Mouse (Mus musculus): ENCODE data around the gene Adh6b.
A peak's percentile ranks its signal among the peaks of the same experiment; 100 is the strongest.

Adh6b gene

DNA sequence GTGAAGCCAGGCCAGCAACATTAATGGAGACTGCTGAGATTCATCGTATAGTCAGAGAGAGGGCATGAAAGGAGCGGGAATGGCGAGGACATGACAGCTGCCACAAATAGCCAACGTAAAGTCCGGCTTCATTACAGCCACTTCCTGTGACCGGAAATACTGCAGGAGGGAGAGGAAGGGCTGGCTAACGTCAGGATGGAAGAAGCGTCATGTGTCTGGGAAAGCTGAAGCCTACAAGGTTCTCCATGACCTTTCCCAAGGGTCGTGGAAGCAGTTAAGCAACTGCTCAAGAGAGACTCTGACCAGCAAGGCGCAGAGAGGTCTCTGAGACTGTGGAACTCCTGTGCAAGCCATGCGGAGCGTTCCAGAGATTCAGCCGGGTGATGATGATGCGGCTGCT is at the start of gene Adh6b:
Gene Adh6b (plus strand): TSS at position 305 of the 400 bp plus-strand sequence.
- no peak for DNase-seq

DNA sequence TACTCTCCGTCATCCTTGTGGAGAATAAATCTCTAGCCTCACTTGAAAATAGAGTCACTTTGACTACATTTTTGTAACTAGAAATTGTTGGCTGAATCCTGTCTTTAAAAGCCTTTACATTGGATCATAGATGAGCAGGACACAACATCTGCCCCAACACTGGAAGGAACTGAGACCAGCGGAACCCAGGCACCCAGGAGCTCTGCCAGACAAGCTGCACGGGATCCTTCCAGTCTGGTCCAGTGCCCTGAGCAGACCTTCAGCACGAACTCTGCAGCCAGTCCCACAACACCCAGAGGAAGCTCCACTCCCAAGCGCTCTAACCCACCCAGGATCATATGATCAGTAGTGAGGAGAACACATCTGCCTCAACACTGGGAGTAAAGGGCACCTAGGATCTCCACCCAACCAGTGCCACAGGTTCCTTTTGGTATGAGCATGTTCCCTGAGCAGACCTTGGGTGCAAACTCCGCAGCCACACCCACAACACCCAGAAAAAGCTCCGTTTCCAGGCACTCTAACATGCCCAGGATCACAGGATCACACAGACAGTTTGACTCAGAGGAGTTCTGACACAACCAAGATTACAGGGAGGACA is 48.2 kb upstream of the Adh6b start:
- DNase-seq: no peak

DNA sequence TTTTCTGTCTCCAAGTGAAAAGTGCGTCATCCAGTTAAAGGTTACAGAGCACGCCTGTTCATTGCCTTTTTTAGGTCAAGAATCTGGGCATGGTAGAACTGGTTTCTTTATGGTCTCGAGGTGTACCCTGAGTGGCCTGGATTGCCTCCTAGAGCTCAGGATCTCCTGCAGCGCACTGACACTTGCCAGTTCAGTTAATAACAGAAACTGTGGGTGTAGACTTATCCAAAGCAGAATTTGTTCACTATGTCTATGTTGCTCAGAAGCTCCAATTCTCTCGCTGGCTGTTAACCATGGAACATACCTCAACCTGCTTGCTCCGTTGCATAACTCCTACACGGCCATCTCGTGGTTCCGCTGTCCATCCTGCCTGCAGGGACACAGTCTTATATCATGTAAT is 41.4 kb upstream of the Adh6b start:
- DNase-seq: no peak

DNA sequence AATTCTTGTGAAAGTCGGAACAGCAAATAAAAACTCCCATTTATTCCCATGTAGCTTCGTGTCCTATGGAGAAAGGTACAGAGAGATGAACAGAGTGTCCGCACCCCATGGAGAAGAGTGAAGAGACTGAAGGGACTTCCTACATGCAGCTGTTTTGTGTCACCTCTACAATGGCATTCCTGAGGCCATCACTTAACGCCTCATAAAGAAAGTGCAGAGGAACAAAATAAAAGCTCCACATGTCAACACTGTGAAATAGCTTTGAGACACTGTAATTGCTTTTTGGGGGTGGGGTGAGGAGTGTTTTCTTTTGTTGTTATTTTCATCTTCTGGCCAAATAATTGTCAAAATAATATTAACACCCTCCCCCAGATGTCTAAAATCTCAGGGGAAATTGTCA is 38.9 kb upstream of the Adh6b start:
- DNase-seq: no peak

DNA sequence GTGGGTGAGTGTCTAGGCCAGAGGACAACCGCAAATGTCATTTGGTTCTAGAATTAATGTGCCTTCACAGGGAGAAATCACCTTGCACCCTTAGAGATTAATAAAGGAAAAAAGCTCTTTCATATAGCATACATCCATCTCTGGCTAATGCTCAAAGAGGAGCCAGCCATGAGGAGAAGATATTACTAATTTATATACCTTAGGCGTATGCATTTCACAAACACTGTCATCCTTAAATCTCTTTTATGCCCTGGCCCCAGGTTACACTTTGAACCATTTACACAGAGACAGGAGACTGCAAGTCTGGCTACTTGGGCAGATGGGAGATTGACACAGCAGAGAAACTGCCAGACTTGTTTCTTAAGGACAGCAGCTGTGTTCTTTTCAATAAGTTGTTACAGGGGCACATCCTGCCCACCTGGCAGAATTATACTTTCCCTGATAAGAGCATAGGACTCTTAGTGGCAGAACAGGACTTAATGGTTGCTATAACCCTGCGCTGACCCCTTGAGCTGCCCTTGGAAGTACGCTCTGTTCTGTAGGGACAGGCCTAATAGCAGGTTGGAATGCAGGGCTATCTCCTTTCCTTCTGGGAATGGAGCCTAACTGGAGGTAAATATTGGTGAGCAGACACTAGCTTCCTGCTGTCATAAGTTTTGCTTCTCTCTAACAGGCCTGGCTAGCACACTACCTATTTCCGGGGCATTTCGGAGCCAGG is 37.6 kb upstream of the Adh6b start:
- no peak for DNase-seq

DNA sequence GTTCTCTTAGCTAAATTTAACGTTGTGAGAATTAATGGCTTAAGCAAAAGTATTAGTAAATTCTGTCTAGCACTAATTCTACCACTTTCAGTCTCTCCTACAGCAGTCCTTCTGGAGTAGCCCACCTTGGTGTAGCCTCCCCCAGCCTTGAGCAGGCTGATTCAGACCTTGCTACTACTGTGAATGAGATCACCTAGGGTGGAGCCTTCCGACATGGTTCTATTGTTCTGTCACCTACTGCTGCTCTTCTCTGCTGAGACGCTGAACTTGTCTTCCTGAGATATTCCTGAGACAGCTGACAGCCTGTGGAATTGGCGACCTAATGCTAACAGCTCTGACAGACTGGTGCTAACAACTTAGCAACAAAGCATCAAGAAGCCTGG is 37.1 kb upstream of the Adh6b start:
- no peak for DNase-seq

DNA sequence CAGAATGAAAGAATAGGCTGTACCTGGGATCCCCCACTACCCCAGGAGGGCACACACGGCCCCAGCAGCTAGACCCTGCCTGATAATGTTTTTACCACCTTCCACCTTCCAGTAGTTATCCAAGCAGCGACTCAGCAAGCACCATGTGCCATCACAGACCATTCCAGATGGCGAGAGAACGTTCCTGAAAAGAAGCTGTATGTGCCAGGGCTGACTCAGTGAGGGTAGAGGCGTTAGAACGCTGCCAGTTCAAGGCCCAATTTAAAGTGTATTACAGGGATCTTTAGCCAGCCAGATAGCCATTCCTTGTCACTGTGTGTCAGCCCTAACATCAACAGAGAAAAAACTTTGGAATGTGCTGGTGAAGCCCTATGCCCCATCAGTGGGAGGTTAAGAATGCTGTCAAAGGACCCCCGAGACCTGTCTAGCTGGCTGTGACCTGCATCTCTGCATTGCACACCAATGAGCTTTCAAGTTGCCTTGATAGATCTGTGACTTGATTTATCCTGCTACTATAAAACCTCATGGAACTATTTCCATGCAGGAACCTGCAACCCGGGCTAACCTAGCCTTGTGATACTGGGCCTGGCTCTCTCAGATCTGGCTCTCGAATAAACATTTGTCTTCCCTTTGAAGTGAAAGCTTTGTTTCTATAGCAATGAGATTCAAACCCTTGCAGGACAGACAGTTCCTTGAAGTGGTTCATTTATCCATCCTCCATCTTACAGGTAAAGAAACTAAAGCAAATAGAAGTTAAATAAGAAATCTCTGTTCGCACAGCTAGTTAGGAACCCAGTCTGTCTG is 35.9 kb upstream of the Adh6b start:
- DNase-seq: no peak

DNA sequence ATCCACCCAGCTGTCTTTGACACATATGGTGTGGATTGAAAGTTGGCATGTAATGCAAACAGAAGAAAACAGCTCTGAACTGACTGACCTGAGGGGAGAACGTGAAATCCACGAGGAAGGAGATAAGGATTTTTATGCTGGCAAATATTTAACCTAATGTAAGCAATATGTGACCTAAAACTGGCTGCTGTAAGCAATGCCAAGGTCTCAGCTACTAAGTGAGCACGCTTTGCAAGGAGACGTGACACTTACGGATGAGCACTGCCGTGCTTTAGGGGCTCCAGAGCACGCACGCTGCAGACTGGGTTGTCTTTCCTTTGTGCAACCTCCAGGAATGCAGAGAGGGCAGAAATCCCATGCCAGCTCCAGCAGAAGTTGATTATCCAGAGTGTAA is 35.3 kb upstream of the Adh6b start:
- DNase-seq: no peak

DNA sequence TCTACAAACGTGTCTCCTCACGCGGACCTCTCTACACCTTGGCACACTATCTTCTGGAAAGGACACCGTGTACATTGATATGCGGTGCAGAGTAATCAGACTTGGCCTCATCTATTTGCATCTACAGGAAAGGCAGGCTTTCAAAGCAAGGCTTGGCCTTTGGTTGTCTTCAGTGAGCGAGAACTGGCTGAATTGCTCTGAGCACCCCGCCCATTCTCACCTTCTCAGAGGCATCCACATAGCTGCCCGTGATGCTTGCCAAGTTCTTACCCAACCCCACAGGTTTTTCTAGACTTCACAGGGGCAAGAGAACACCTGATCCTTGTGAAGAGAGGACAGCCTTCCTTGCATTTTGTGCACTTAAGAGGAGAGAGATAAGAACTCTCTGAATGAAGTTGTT is 31.7 kb upstream of the Adh6b start:
- DNase-seq: no peak

DNA sequence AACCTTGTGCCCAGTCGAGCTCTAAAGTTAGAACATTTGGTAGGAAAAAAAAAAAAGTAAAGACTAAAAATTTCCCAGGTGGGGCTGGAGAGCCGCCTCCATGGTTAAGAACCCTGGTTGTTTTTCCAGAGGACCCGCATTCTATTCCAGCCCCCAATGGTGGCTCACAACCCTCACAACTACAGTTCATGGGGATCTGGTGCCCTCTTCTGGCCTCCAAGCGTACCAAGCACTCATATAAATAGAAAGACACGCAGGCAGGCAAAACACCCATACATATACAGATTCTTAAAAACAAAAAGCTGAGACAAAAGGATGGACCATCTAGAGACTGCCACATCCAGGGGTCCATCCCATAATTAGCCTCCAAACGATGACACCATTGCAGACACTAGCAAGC is 30.6 kb upstream of the Adh6b start:
- DNase-seq: peak in 1 of 2 experiments; percentile 6

DNA sequence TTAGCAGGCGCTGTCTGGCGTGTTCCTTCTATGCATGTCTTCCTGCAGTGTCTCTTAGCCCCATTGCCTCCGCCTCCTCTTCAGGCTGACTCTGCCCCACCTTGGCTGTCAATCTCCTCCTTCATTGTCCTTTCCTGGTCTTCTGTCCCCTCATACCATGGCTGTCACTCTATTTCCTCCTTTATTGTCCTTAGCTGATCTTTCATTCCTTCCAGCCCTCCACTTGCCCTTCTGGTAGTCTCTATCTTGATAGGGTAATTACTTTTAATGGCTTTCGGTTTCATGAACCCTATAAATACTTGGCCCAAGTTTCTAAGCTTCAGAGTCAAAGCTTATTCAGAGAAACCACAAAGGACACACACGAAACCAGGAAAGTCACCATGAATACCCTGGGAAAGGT is 28.6 kb upstream of the Adh6b start, which contains the start of gene Adh6a:
Gene Adh6a (plus strand): TSS at position 322 of the 400 bp plus-strand sequence.
- DNase-seq: no peak

DNA sequence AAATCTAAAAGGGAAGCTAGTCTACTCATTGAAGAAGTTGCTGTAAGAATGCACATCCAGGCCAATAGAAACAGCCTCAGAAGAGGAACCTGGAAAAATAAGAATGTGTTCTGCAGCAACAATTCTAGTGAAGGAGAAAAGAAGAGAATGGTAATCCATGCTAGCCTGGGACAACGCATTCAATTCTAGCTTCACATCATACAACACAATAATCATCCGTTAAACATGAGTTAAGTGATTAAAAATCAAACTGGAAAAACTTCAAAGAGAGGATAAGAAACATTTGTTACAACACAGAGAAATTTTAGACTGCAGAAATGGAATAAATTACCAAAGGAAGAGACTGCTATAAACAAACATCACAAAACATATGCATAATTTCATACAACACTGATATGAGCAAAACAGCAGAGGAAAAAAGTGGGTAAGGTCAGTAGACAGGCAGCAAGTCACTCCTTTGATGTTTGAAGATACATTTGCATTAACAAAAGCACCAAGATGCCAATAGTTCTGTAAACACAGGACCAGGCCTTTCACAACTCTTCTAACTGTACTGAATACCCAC is 24.6 kb upstream of the Adh6b start:
- DNase-seq: no peak

DNA sequence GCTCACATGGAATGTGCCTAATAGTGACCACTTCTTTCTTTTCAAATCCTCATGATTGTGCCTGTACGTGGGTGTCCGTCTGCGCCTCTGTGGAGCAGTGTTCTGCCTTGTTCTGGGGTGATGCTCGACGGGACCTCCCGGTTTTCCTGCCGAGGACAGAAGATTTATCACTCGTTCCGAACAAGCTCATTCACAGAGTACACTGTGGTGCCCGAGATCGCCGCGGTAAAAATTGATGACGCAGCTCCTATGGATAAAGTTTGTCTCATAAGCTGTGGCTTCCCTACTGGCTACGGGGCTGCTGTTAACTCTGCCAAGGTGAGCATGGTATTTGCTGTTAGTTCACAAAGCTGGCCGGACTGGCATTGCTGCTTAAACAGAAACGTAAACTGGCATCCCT is 16.6 kb upstream of the Adh6b start:
- no peak for DNase-seq

DNA sequence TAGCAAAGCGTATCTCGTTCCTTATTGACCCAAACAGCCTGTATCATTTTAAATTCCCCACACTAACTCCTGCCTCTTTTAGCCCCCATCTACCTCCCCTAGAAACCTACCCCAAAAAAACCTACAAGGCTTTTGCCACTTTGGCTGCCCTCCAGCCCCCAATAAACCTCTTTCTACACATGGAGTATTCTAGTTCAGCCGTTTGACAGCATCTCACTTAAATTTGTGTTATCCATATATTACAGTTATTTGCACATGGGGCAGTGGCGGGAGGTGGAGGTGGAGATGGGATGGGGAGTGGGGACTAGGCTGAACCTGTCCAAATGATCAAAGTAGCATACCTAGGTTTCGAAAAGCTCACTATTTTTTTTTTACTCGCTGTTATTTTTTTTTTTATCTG is 16.1 kb upstream of the Adh6b start:
- DNase-seq: no peak

DNA sequence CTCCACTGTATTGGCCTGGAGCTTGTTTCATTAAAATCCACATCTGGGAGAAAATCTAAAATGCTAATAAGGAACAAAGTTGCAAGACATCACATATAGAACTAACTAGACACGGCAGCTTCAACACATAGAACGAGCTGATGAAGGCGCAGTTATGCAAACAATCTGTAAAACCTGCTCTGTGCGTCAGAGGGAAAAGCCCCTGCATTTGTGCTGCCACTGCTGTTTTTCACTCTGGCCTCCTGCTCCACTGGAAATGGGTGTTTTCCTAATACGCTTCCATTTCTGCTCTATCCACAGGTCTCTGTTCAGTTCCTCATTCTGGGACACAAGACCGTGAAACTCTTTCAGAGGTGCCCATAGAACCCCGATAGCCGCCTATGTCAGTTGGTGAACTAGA is 7.7 kb upstream of the Adh6b start:
- no peak for DNase-seq

DNA sequence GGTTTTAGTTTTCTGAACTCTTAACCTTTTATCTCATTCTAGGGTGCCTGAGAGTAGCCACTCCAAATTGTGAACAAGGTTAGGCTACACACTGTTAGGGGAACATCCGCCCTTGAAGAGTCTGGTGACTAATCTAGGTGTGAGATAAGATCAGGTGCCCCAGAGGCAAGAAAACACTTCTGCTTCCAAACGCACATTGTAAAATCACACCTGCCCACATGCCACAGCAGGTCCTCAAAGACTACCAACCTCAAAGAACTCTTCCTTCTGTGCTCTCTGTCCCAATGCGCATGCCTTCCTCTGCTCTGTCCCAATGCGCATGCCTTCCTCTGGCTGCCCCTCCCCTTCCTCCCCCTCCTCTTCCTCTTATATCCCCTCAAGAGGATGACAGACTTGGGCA is 7.3 kb upstream of the Adh6b start:
- DNase-seq: no peak

DNA sequence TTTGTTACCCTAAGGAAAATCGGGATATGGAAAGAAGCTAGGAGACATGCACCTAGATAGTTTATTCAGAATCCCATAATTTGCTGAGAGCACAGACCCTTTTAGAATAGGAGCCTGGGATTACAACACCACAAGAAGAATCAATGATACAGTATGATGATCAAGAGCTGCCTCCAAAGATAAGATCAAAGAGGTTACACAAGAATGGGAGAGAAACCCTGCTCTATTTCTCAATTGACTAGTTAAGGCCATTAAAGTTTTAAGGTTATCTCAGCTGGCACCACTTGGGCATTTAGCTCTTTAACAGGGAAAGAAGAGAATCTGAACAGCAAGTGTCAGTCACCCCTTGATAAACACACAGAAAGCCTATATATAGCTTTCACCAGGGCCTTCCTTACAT is 6.0 kb upstream of the Adh6b start:
- no peak for DNase-seq

DNA sequence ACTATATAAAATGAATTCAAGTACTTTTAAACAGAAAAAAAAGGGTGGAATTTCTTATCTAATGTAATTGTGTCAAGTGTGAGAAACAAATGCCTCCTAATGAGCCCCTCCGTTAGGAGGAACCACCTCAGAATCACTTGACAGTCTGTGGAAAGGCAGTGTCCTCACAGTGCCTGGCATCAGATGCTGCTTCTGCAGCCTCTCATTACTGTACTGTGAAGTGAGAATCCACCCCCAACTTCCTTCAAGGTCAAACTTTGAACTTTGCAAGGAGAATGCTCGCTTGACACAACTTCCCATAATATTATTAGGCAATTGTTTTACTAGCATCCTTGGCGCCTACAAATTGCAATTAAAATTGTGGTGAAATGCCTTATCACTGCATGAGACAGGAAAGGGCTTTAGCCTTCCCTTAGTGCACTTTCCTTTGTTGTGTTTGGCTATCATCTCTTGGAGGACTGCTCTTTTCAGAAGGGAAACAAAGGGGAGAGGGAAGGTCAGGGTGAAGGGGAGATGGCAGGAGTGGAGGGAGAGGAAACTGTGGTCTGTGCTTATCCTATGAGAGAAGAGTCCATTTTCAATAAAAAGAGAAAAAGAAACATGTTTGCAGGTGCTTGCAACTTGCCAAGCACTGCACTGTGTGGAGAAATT is 5.3 kb upstream of the Adh6b start:
- no peak for DNase-seq

DNA sequence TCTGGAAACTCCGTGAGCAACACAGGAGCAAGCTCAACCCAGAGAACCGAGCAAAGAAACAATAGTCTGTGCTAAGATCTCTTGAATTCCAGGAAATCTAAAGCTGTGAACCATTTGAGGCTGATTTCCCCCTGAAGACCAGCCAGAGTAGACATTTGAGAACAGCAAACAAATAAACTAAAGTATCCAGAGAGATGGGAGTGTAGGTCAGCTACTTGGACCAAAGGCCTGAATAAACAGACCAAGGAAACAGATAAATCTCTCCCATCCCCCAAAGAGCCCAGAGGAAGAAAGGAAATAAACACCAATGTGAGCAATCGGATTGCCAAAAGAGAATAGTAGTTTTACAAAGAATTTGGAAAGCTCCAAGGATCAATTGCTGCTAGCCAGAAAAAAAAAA is 5.5 kb downstream of the Adh6b start:
- DNase-seq: no peak

DNA sequence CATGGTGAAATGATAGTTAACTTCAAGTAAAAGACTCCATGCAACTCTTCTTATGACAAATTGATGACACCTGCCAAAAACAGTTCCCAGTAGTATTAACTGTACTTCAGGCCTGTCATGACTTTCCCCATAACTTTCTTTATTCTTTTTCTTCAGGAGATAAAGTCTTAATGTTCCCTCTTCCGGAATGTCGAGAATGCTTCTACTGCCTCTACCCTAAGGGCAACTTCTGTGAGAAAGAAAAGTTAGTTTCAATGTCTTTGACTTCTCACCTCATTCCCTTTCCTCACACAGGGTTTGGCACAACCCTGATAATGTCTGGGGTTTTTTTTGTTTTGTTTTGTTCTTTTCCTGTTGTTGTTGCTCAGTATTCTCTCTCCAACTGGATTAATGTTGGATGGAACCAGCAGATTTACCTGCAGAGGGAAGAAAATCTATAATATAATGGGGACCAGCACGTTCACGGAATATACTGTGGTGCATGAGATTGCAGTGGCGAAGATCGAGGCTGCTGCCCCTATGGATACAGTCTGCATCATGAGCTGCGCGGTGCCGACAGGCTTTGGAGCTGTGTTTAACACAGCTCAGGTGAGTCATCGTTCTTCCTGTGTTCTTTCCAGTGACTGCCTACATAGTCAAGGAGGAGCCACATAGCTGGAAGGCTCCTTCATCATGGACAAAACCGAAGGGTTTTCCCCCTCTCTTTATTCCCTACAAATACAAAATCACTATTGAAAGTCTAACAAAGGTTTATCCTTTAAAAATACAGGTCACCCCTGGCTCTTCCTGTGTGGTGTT is 10.6 kb downstream of the Adh6b start:
- no peak for DNase-seq

DNA sequence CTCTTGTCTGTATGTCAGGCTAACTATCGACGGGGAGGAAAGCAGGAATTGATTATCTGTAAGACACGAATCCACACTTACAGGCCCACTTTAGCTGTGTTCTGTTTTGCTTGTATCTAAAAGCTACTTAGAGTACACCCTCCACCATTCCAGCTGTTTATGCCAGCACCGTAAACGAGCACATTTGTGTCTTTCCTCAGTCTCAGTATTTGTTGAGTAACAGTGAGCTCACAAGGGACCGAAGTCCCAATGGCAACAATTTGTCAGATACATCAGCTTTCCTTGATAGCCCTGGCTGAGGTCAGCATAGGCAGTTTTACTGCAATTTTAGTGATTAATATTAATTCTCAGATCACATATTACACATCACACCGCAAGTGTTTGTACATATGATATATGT is 17.3 kb downstream of the Adh6b start:
- no peak for DNase-seq

DNA sequence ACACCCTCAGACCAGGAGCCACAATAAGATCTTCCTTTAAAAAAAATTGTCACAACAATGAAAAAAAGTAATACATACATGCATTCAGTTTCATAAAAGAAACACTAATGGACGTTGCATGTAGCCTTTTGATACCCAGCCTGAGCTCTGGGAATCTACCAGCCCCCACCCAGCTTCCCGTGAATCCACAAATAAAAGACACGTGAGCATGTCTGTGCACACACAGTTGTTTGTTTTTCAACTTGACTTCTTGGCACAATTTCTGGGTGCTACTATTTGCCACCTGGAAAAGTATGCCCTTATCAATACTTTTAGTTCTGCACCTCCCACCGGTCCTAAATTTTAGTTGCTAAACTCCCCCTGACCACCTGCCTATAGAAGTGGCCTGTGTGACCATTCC is 19.1 kb downstream of the Adh6b start:
- DNase-seq: no peak

All from cerebellum, postnatal 10 days (tissue).